Mouse (Mus musculus) heart, adult 10 weeks (tissue): ENCODE data around the gene Cav2. TPM values are rescaled to one million over a fixed set of nuclear protein-coding genes. Genes with fewer than 3 reads are reported as not detected.

ENCODE experiments used
- polyA plus RNA-seq: library from polyadenylated mRNA; stranded (reverse); fragments of 350-450 nt; fragmentation: Illumina TruSeq; extraction: RNeasy Lipid Tissue Mini Kit (QIAGEN cat#74804); gene quantifications from one replicate; pipeline ENCODE4 v1.2.3, GENCODE M21; 2014; ENCODE audit warnings: low read depth, low replicate concordance

The Cav2 gene
- 50.8 TPM for polyA plus RNA-seq

DNA sequence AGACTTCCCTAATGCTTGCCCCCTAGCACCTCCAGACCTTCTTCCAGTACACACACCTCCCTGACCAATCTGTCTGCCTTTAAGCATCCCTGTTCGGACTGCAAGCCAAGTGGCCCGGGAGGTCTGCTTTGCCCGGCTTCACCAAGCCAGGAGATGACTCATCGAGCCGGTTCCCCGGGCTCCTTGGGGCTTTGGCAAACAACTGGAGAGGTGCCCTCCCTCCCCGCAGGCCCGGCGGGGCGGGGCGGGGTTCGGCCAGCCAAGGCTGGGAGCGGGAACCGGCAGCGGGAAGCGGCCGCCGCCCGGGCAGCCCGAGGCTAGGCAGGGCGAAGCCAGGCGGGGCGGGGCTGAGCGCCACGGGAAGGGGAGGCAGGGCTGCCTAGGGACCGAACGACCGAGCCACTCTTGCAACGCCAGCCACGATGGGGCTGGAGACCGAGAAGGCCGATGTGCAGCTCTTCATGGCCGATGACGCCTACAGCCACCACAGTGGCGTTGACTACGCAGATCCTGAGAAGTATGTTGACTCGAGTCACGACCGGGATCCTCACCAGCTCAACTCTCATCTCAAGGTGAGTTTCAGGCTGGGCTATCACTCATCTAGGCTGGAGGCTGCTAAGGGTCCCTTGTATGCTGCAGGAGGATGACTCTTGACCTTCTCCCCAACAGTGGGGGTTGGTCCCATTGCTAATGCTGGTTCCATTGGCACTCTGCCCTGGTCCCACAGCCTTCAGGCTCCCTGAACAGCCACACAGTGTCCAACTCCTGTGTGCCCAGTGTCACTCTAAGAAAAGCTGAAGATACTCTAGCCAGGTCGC, at the start of gene Cav2:
Cav2 (plus strand) TSS at position 247 of the 818 bp plus-strand sequence.

GRCm38 (mm10) chr6:17305954-17306601, 25.1 kb downstream of the Cav2 start, which contains the start of gene Cav1:
TSS of gene Cav1 (plus strand) at chr6:17306335.

Other genes with a start within 250 kb of the Cav2 start
- 3.2 TPM for gene Tes, start 216.0 kb upstream of the Cav2 start, polyA plus RNA-seq
- 250 TPM for gene Cav1, start 25.1 kb downstream of the Cav2 start, polyA plus RNA-seq
- 1.3 TPM for gene Met, start 182.6 kb downstream of the Cav2 start, polyA plus RNA-seq